Mouse (Mus musculus) forebrain, postnatal 0 days (tissue): ENCODE measurements around the gene Tm9sf4. TPM values are rescaled to one million over a fixed set of nuclear protein-coding genes. Genes with fewer than 3 reads are reported as not detected.

Experiments
- ATAC-seq: fragments of 200-750 bp; cut with Nextera tagmentation; 2 replicates; pipeline ENCODE4 v1.8.0; 2017; ENCODE audit warnings: mild to moderate bottlenecking, moderate library complexity
- DNase-seq: peaks from one replicate; pipeline ENCODE4 v3.0.0-alpha.2; 2015
- H3K27ac ChIP-seq: fragments of 300-500 bp; sonication (generic); 2 replicates; pipeline ENCODE4 v1.5.1; 2014; ENCODE audit warnings: low read depth, mild to moderate bottlenecking, antibody characterized with exemption, low read length, moderate library complexity, mixed read lengths
- H3K27me3 ChIP-seq: fragments of 300-500 bp; sonication (generic); 2 replicates; pipeline ENCODE4 v1.6.1; 2014; ENCODE audit warnings: mild to moderate bottlenecking, low read length, mixed read lengths; ENCODE audit not compliant: insufficient read depth
- H3K36me3 ChIP-seq: fragments of 300-500 bp; sonication (generic); 2 replicates; pipeline ENCODE4 v1.6.1; 2014; ENCODE audit warnings: mild to moderate bottlenecking, moderate library complexity; ENCODE audit not compliant: insufficient read depth
- H3K4me1 ChIP-seq: fragments of 300-500 bp; sonication (generic); 2 replicates; pipeline ENCODE4 v1.6.1; 2014; ENCODE audit warnings: antibody characterized with exemption; ENCODE audit not compliant: insufficient read depth
- H3K4me2 ChIP-seq: fragments of 300-500 bp; sonication (generic); 2 replicates; pipeline ENCODE4 v1.6.1; 2014; ENCODE audit warnings: low read depth, mild to moderate bottlenecking, moderate library complexity
- H3K4me3 ChIP-seq: fragments of 300-500 bp; sonication (generic); 2 replicates; pipeline ENCODE4 v1.5.1; 2014; ENCODE audit warnings: low read depth, low read length, mixed read lengths
- H3K9ac ChIP-seq: fragments of 300-500 bp; sonication (generic); 2 replicates; pipeline ENCODE4 v1.6.1; 2014; ENCODE audit warnings: mild to moderate bottlenecking
- H3K9me3 ChIP-seq: fragments of 300-500 bp; sonication (generic); 2 replicates; pipeline ENCODE4 v1.6.1; 2016; ENCODE audit warnings: low read length
- CTCF ChIP-seq: sonication (generic); IDR thresholded peaks from 2 replicates; pipeline ENCODE4 v1.5.1; 2016; ENCODE audit warnings: antibody characterized with exemption, control low read depth, low read depth
- WGBS: fragments of 180-500 bp; shearing (Covaris S2); extraction: QIAGEN DNeasy Blood & Tissue Kit; methylation state at CpG from one replicate; pipeline ENCODE4 v1.1.7; 2014; 5-methylcytosine and 5-hydroxymethylcytosine counted together
- polyA plus RNA-seq: library from polyadenylated mRNA; unstranded; fragments of >200 nt; fragmentation: Nextera tagmentation; extraction: Ambion mirVana; gene quantifications from 2 replicates; pipeline ENCODE4 v1.2.1, GENCODE M21; 2015
- total RNA-seq: library from RNA; depleted of rRNA; stranded (reverse); fragments of >200 nt; gene quantifications from 2 replicates; pipeline ENCODE4 v1.2.3, GENCODE M21; 2014

The Tm9sf4 gene
- total and polyA plus RNA-seq, 2 experiments from 2014 or later = 60.4 to 69.3 TPM

DNA sequence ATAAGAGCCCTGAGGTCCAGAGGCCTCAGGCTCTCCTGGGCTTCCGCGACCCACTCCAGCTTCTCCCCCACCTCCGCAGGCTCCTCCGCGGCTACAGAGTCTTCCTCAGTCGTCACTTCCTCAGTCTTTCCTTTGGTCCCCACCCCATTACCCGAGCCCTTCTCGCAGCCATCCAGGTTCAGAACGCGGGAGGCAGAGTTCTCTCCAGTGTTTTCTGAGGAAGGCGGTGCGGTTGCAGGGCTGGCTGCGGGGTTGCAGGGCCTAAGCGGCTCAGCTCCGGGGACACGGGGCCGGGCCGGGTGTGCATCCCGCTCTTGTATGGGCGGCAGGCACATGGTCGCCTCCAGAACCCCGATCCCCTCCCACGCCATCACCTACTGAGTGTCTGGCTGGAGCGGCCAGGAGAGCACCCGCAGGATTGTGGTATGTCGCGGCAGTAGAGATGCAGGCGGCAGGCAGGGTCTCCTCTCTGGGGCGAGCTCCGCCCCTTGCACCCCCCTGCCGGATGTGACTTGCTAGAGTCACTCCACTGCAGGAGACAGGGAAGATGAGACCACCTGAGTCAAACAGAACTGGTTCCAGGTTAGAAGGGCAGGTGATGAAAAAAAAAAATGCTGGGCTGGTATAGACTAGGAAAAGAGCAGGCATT is 64.0 kb downstream of the Tm9sf4 start, which contains the start of gene Tspyl3:
Tspyl3 (minus strand) TSS at position 496 of the 649 bp plus-strand sequence.
- H3K9ac ChIP-seq = peak within 1 kb of the TSS; percentile 84
- no peaks in the 10 kb centered on the region for H3K9me3 ChIP-seq
- H3K4me3 ChIP-seq = peak within 1 kb of the TSS; percentile 59
- 2% methylated on average over 31 of the region's 31 CpGs for WGBS
- H3K4me1 ChIP-seq = peaks cover 4% of the 10 kb centered on the region; the same call in 1 of the 2 replicates
- peak; percentile 26; the same call in 1 of the 2 replicates for TF ChIP-seq CTCF
- peak within 1 kb of the TSS; percentile 87 for H3K27ac ChIP-seq
- H3K36me3 ChIP-seq = peaks cover 22% of the 10 kb centered on the region
- H3K27me3 ChIP-seq = no peaks in the 10 kb centered on the region
- DNase-seq = peak; percentile 80
- peak; percentile 97 for ATAC-seq
- H3K4me2 ChIP-seq = peak within 1 kb of the TSS; percentile 74

GRCm38 (mm10) chr2:153225595-153225953 is 64.5 kb downstream of the Tm9sf4 start:
- H3K36me3 ChIP-seq = peaks cover 27% of the 10 kb centered on the region
- no peaks in the 10 kb centered on the region for H3K9me3 ChIP-seq
- H3K4me2 ChIP-seq = peak overlapping the region; percentile 74
- peak overlapping the region; percentile 84 for H3K9ac ChIP-seq
- peak; percentile 54 for ATAC-seq
- peak overlapping the region; percentile 59 for H3K4me3 ChIP-seq
- 5% methylated on average over 3 of the region's 3 CpGs for WGBS
- no peak for TF ChIP-seq CTCF
- no peaks in the 10 kb centered on the region for H3K27me3 ChIP-seq
- DNase-seq = no peak
- H3K27ac ChIP-seq = peak overlapping the region; percentile 87
- H3K4me1 ChIP-seq = peaks cover 4% of the 10 kb centered on the region; the same call in 1 of the 2 replicates

- no peak overlapping the region for H3K4me3 ChIP-seq
- no peak overlapping the region for H3K4me2 ChIP-seq
- no peak overlapping the region for H3K9ac ChIP-seq
- DNase-seq (no peak), ATAC-seq (no peak)
- H3K27ac ChIP-seq = no peak overlapping the region
- peaks cover 4% of the 10 kb centered on the region; the same call in 1 of the 2 replicates for H3K4me1 ChIP-seq
- 93% methylated on average over 4 of the region's 4 CpGs for WGBS
- H3K27me3 ChIP-seq = no peaks in the 10 kb centered on the region
- peaks cover 48% of the 10 kb centered on the region for H3K36me3 ChIP-seq
- no peak for TF ChIP-seq CTCF
- H3K9me3 ChIP-seq = no peaks in the 10 kb centered on the region
These were observed 66.9 kb downstream of the Tm9sf4 start for GRCm38 (mm10) chr2:153227959-153228358.

- Histone ChIP-seq H3K27me3 (no peaks in the 10 kb centered on the region), H3K4me1 (peaks cover 4% of the 10 kb centered on the region; the same call in 1 of the 2 replicates), H3K4me3 (no peak overlapping the region), H3K36me3 (peaks cover 53% of the 10 kb centered on the region), H3K27ac (no peak overlapping the region), H3K9me3 (no peaks in the 10 kb centered on the region), H3K4me2 (no peak overlapping the region), H3K9ac (no peak overlapping the region)
- 87% methylated on average over 5 of the region's 5 CpGs for WGBS
- DNase-seq = no peak
- TF ChIP-seq CTCF = no peak
- ATAC-seq = no peak
These were observed 67.4 kb downstream of the Tm9sf4 start for GRCm38 (mm10) chr2:153228523-153228922.

GRCm38 (mm10) chr2:153237193-153237592 is 76.1 kb downstream of the Tm9sf4 start:
- no peak for DNase-seq
- Histone ChIP-seq H3K4me3 (no peak overlapping the region), H3K9me3 (no peaks in the 10 kb centered on the region), H3K9ac (no peak overlapping the region), H3K27me3 (no peaks in the 10 kb centered on the region), H3K4me1 (peaks cover 10% of the 10 kb centered on the region), H3K36me3 (peaks cover 30% of the 10 kb centered on the region), H3K4me2 (no peak overlapping the region), H3K27ac (no peak overlapping the region)
- TF ChIP-seq CTCF = no peak
- ATAC-seq = no peak
- WGBS = 69% methylated on average over 4 of the region's 4 CpGs

- WGBS = 73% methylated on average over 4 of the region's 4 CpGs
These were observed 76.8 kb downstream of the Tm9sf4 start for GRCm38 (mm10) chr2:153237891-153238290.

GRCm38 (mm10) chr2:153238406-153238805 is 77.3 kb downstream of the Tm9sf4 start:
- H3K9me3 ChIP-seq = no peaks in the 10 kb centered on the region
- H3K27me3 ChIP-seq = no peaks in the 10 kb centered on the region
- H3K9ac ChIP-seq = no peak overlapping the region
- no peak overlapping the region for H3K4me3 ChIP-seq
- DNase-seq (no peak), ATAC-seq (no peak)
- WGBS = 54% methylated on average over 2 of the region's 2 CpGs
- peaks cover 21% of the 10 kb centered on the region for H3K36me3 ChIP-seq
- no peak for TF ChIP-seq CTCF
- peaks cover 10% of the 10 kb centered on the region for H3K4me1 ChIP-seq
- no peak overlapping the region for H3K27ac ChIP-seq
- no peak overlapping the region for H3K4me2 ChIP-seq

More at GRCm38 (mm10) chr2:153237891-153238290, 76.8 kb downstream of the Tm9sf4 start:
- Histone ChIP-seq H3K9me3 (no peaks in the 10 kb centered on the region), H3K36me3 (peaks cover 26% of the 10 kb centered on the region), H3K27me3 (no peaks in the 10 kb centered on the region), H3K4me3 (no peak overlapping the region), H3K4me2 (no peak overlapping the region), H3K27ac (no peak overlapping the region), H3K9ac (no peak overlapping the region), H3K4me1 (peaks cover 10% of the 10 kb centered on the region)
- no peak for TF ChIP-seq CTCF
- DNase-seq (no peak), ATAC-seq (no peak)
